Mouse (Mus musculus) megakaryocyte, embryonic 14.5 days (primary cell): ENCODE measurements around the gene Mrm1.

Experiments used
- FLI1 ChIP-seq: IDR thresholded peaks from 2 replicates; pipeline ENCODE4 v1.6.1; 2012; ENCODE audit warnings: low read length, inconsistent platforms, mixed read lengths
- GATA1 ChIP-seq: IDR thresholded peaks from 3 replicates; pipeline ENCODE4 v1.6.1; 2012; ENCODE audit warnings: mixed read lengths, low read length, inconsistent platforms, borderline replicate concordance

GRCm38 (mm10) chr11:84793545-84793944 is 25.8 kb downstream of the Mrm1 start:
- TF ChIP-seq FLI1 (no peak), GATA1 (no peak)
